Mouse (Mus musculus): ENCODE results near the gene Nrcam.

DNA sequence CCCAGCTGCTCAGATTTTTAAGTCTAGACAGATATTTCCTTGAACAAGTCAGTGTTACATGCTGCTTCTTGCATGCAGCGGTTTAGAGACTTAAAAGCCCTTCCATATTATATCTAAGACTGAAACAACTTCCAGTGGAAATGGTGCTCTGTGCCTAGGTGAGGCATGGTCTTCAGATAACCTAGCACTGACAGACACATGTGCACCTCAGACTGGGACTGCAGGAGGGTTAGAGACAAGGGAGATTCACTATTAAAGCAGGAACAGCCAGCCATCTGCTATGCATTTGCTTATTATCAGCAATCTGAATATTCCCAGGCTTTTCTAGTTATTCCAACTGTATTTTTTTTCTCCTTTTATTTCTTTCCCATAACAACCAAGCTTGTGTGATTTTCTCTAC lies 74.6 kb downstream of the Nrcam start:
- TF ChIP-seq POLR2A (IDR thresholded peaks at IDR 0.05; ENCODE audit: insufficient read depth, low read depth, low read length): no peak
- TF ChIP-seq CTCF (IDR thresholded peaks at IDR 0.05): no peak
- no peak for TF ChIP-seq EP300 (IDR thresholded peaks at IDR 0.05; ENCODE audit: insufficient read depth, low read depth, low read length)
